Mouse (Mus musculus) liver, embryonic 11.5 days (tissue): ENCODE measurements around the gene Abca4. TPM values are rescaled to one million over a fixed set of nuclear protein-coding genes. Genes with fewer than 3 reads are reported as not detected.
A peak's percentile ranks its signal among the peaks of the same experiment; 100 is the strongest.

Experiments
- ATAC-seq: fragments of 200-750 bp; cut with Nextera tagmentation; replicated peaks from 2 replicates; pipeline ENCODE4 v1.8.0; 2017; ENCODE audit warnings: moderate number of reproducible peaks, mild to moderate bottlenecking, moderate TSS enrichment, moderate library complexity; ENCODE audit not compliant: low FRiP score
- DNase-seq: peaks from one replicate; pipeline ENCODE4 v3.0.0-alpha.2; 2017; ENCODE audit warnings: low spot score
- H3K27ac ChIP-seq: fragments of 300-500 bp; sonication (generic); 2 replicates; pipeline ENCODE4 v1.5.1; 2014; ENCODE audit warnings: mild to moderate bottlenecking, low read depth, low read length, control low read depth
- H3K27me3 ChIP-seq: fragments of 300-500 bp; sonication (generic); replicated peaks from 2 replicates; pipeline ENCODE4 v1.6.1; 2014; ENCODE audit warnings: low read length, mixed read lengths; ENCODE audit not compliant: control insufficient read depth, insufficient read depth
- H3K36me3 ChIP-seq: fragments of 300-500 bp; sonication (generic); 2 replicates; pipeline ENCODE4 v1.6.1; 2014; ENCODE audit warnings: mild to moderate bottlenecking, low read length, moderate library complexity, mixed read lengths; ENCODE audit not compliant: control insufficient read depth, insufficient read depth
- H3K4me1 ChIP-seq: fragments of 300-500 bp; sonication (generic); replicated peaks from 2 replicates; pipeline ENCODE4 v1.6.1; 2014; ENCODE audit warnings: low read length, mixed read lengths; ENCODE audit not compliant: control insufficient read depth, insufficient read depth
- H3K4me2 ChIP-seq: fragments of 300-500 bp; sonication (generic); 2 replicates; pipeline ENCODE4 v1.6.1; 2014; ENCODE audit warnings: mild to moderate bottlenecking, control low read depth, moderate library complexity
- H3K4me3 ChIP-seq: fragments of 300-500 bp; sonication (generic); 2 replicates; pipeline ENCODE4 v1.5.1; 2014; ENCODE audit warnings: low read depth, low read length, control low read depth
- H3K9ac ChIP-seq: fragments of 300-500 bp; sonication (generic); 2 replicates; pipeline ENCODE4 v1.6.1; 2014; ENCODE audit warnings: low read depth, low read length, control low read depth
- H3K9me3 ChIP-seq: fragments of 300-500 bp; sonication (generic); 2 replicates; pipeline ENCODE4 v1.6.1; 2016; ENCODE audit warnings: low read length, inconsistent platforms, mixed read lengths; ENCODE audit not compliant: control insufficient read depth
- WGBS: fragments of 180-500 bp; shearing (Covaris S2); extraction: QIAGEN DNeasy Blood & Tissue Kit; methylation state at CpG from one replicate; pipeline ENCODE4 v1.1.7; 2014; 5-methylcytosine and 5-hydroxymethylcytosine counted together
- polyA plus RNA-seq: library from polyadenylated mRNA; unstranded; fragments of >200 nt; fragmentation: Nextera tagmentation; extraction: Ambion mirVana; gene quantifications from 2 replicates; pipeline ENCODE4 v1.2.1, GENCODE M21; 2014

The Abca4 gene
- polyA plus RNA-seq, 1 experiment from 2014 or later, result 3.2 TPM

DNA sequence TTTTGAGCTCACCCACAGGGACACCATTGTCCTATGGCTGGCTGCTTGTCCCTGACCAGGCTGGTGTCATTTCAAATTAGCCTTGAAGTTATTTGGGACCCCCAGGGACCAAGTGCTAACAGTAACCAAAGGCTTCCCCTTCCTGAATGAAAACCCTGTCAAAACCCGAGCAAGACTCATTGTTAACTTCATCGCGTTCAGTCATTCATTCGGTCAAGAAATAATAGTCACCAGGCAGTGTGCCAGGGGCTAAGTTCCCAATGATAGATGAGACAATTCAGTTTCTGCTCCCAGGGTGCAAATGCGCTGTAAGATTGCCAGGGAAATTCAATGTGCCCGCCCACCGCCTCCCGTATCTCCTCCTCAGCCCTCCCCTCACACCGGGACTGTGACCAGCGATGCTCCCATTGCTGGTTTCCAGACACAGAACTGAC, 2.0 kb downstream of the Abca4 start:
- WGBS, result 48% methylated on average over 10 of the region's 10 CpGs
- Histone ChIP-seq H3K4me1 (peaks cover 17% of the 10 kb centered on the region), H3K27ac (no peak overlapping the region), H3K4me3 (no peak overlapping the region), H3K36me3 (no peaks in the 10 kb centered on the region), H3K9ac (no peak overlapping the region), H3K27me3 (peaks cover 2% of the 10 kb centered on the region; the same call in 1 of the 2 replicates), H3K4me2 (no peak overlapping the region), H3K9me3 (no peaks in the 10 kb centered on the region; the same call in 1 of the 2 replicates)
- DNase-seq (no peak), ATAC-seq (no peak)

DNA sequence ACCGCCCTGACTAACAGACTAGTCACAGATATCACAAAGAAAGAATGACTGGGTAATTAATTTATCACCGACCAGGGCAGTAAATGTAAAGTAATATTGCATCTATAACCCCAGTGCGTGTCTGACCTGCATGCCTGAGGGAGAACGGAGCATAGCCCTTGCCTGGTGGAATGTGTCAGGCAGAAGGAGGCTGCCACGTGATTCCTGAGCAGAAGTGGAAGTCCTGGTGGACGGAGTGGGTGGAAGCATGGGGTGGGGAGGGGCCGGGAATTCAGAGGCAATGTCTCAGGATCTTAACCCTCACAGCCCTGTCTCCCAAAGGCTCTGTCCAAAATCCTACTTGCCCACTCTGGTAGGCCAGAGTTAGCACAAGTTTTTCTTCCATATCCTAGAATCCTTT, 3.2 kb downstream of the Abca4 start:
- Histone ChIP-seq H3K27me3 (peaks cover 2% of the 10 kb centered on the region; the same call in 1 of the 2 replicates), H3K4me3 (no peak overlapping the region), H3K9ac (no peak overlapping the region), H3K4me1 (peaks cover 17% of the 10 kb centered on the region), H3K27ac (no peak overlapping the region), H3K4me2 (no peak overlapping the region), H3K9me3 (no peaks in the 10 kb centered on the region; the same call in 1 of the 2 replicates), H3K36me3 (no peaks in the 10 kb centered on the region)
- WGBS, result 51% methylated on average over 7 of the region's 7 CpGs
- DNase-seq, result no peak
- no peak; the same call in 1 of the 2 replicates for ATAC-seq

DNA sequence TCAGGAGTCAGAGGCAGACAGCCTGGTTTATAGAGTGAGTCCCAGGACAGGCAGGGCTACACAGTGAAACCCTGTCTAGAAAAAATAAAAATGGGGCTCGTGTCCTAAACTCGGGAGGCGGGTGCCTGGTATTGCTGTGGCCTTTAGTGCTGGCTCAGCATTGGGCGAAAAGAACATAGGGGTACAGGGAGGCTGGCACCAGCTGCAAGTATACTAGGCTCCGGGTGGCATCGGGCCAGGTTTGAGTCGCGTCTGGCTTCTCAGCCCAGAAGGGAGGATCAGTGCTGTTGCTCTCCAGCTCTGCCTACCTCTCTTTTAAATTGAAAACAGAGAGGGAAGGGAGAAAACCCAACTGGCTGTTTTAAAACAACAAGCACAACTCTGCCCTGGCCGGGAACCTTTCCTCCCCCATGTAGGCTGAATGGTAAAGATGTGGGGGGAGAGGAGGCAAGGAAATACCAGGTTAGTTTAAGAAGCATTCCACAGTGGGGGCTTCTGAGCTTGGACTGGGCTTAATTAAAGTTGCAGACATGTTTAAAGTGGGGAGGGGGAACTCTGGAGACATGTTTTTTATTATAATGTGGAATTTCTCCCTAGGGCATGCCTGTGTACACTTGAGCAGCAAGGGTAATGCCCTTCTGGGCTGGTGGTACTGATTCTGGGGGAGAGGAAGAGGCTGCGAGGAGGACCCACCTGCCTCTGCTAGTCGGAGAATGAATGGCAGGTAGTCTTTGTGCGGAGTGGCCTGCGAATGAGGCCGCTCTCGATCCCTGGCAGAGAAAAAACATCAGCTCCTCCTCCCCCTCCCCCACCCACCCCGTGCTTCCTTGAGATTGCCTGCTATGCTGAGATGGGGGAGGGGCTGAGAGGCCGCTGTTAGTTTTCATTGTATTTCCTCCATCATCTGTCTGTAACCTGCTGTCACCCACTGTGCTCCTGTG, 3.9 kb downstream of the Abca4 start:
- Histone ChIP-seq H3K9me3 (no peaks in the 10 kb centered on the region; the same call in 1 of the 2 replicates), H3K4me2 (peak overlapping the region; percentile 30; the same call in 1 of the 2 replicates), H3K36me3 (no peaks in the 10 kb centered on the region), H3K9ac (peak overlapping the region; percentile 35; the same call in 1 of the 2 replicates), H3K27me3 (peaks cover 2% of the 10 kb centered on the region; the same call in 1 of the 2 replicates), H3K27ac (peak overlapping the region; percentile 47), H3K4me3 (no peak overlapping the region), H3K4me1 (peaks cover 15% of the 10 kb centered on the region)
- ATAC-seq (peak; percentile 45), DNase-seq (peak; percentile 56)
- WGBS, result 32% methylated on average over 17 of the region's 17 CpGs

DNA sequence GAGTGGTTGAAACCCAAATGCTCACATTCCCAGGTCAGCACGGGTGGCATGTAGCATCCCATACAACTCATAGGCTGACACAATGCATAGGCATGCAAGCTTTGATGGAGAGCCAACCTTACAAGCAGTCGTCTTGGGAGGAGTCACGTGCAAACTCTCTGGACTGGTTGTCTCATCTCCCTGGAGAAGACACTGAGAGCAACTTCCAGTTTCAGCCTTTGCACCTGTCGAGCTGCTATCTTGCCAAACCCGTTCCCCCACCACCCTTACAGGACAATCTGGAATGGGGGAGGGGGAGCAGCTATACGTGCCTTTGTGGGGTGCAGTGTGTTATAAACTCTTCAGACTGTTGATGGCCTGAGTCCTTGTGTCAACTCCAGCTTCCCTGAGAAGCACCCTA, 4.9 kb downstream of the Abca4 start:
- H3K4me1 ChIP-seq, result peaks cover 20% of the 10 kb centered on the region
- H3K36me3 ChIP-seq, result no peaks in the 10 kb centered on the region
- DNase-seq (no peak), ATAC-seq (no peak)
- no peak overlapping the region for H3K9ac ChIP-seq
- WGBS, result 44% methylated on average over 6 of the region's 6 CpGs
- H3K27ac ChIP-seq, result no peak overlapping the region
- no peak overlapping the region for H3K4me3 ChIP-seq
- no peak overlapping the region for H3K4me2 ChIP-seq
- H3K27me3 ChIP-seq, result peaks cover 2% of the 10 kb centered on the region; the same call in 1 of the 2 replicates
- no peaks in the 10 kb centered on the region; the same call in 1 of the 2 replicates for H3K9me3 ChIP-seq

DNA sequence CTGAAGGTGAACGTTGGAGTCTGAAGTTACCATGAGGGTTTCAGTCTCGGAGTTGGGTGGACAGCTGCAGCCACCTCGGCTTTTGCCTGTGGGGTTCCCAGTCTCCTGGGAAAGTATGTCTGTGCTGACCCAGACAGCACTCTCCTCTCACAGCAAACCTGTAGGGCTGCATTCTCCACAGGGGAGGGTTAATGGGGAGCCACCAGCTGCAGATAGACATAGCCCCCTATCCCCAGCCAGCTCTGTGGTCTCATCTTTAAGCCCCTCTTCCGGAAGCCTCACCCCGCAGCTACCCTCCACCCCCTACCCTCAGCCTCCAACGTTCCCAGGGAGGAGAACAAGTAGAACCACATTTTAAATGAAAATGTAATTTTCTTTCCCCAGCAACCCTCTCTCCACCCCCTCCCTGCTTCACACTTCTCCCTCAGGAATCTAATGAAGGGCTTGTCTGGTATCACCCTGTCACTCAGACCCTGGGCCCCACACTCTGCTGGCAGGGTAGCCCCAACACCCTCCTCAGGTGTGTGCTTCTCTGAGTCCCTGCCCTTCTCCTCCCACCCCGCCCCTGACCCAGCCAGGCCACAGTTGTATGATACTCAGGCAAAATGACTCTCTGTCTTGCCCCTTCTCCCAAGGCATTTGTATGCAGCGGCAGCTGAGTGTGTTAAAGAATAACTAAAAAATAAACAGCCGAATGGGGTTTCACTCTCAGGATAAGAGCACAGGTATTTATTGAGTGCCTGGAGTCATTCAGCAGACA, 14.4 kb downstream of the Abca4 start:
- WGBS, result 50% methylated on average over 9 of the region's 9 CpGs
- ATAC-seq, result no peak; the same call in 1 of the 2 replicates

DNA sequence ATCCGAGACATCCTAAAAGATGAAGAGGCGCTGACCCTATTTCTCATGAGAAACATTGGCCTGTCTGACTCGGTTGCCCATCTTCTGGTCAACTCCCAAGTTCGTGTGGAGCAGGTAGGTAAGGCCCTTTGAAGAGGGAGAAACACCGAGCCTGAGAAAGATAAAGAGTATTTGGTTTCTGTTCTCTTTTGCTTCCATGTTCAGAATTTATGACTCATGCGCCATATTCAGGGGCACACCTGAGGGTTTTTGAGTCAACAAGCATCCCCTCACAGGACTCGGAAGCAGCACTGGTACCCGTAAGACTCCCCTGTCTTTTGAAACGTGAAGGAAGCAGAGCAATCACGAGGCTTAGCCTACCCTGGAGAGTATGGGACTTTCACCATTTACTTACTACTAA, 18.3 kb downstream of the Abca4 start:
- Histone ChIP-seq H3K9me3 (no peaks in the 10 kb centered on the region), H3K36me3 (no peaks in the 10 kb centered on the region), H3K27me3 (no peaks in the 10 kb centered on the region), H3K27ac (no peak overlapping the region), H3K9ac (no peak overlapping the region), H3K4me3 (no peak overlapping the region), H3K4me1 (no peaks in the 10 kb centered on the region), H3K4me2 (no peak overlapping the region)
- WGBS, result 82% methylated on average over 10 of the region's 10 CpGs
- ATAC-seq, result no peak
- no peak for DNase-seq

More for the DNA sequence above, 14.4 kb downstream of the Abca4 start:
- Histone ChIP-seq H3K36me3 (no peaks in the 10 kb centered on the region), H3K9me3 (no peaks in the 10 kb centered on the region), H3K9ac (no peak overlapping the region), H3K4me1 (0 out of 2 replicates have a peak, but pooled peaks cover 3% of the 10 kb centered on the region), H3K4me3 (no peak overlapping the region), H3K4me2 (no peak overlapping the region), H3K27ac (no peak overlapping the region), H3K27me3 (no peaks in the 10 kb centered on the region)
- DNase-seq, result no peak

DNA sequence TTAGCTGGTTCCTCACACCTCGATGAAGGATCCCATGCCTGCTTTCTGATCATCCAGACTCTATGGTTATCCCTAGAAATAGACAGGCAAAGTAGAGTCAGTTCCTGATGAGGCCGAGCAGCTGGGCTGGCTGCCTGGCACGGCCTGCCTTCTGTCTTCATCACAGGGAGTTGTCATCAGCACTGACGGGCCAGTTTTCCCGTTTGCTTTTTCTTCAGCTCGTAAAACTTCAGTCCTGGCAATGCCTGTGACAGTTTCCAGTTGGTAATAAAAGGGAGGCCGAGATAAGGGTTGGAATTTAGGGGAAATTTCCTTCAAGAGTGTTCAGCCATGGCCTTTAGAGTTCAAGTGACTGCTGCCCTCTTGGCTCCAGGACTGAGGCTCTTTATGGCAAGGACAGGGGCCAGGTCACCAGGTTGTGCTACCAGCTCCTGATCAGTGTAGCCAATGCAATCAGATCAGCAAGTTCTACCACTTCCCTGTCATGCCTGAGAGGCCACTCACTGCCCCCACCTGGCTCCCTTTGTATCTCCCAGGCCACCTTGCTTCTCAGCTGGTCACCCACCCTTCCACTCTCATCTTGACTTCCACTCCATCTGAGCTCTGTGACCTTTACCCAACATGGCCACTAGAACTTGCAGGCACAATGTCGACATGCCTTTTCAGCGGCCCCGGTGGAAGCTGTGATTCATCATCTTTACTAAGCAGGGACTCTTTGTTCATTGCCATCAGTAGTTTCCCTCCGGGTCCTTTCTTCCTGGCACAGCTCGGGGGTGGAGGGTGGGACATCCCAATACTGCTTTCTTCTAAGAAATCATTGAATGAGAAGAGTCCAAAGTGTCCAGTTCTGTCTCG, 20.5 kb downstream of the Abca4 start:
- no peaks in the 10 kb centered on the region for H3K27me3 ChIP-seq
- 69% methylated on average over 13 of the region's 13 CpGs for WGBS
- DNase-seq (no peak), ATAC-seq (no peak)
- H3K4me1 ChIP-seq, result no peaks in the 10 kb centered on the region
- H3K27ac ChIP-seq, result no peak overlapping the region
- H3K36me3 ChIP-seq, result no peaks in the 10 kb centered on the region
- no peak overlapping the region for H3K4me3 ChIP-seq
- H3K9ac ChIP-seq, result no peak overlapping the region
- no peak overlapping the region for H3K4me2 ChIP-seq
- no peaks in the 10 kb centered on the region for H3K9me3 ChIP-seq

DNA sequence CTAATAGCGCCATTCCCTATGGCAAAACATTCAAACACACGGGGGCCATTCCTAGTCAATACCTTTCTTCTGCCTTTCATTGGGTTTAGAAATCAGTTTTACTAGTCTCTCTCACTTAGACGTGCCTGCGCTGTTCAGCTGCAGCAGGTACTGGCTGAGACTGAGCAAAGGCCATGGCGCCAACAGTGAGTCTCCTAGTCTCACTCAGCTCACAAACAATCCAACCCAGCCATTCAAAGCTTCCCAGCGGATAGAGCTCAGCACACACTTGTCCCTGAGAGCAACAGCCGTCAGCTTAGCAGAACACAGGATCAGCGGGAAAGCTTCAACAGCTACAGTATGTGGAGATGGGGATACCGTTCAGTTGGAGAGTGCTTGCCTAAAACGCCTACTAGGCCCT, 27.5 kb downstream of the Abca4 start:
- Histone ChIP-seq H3K36me3 (no peaks in the 10 kb centered on the region), H3K9ac (no peak overlapping the region), H3K27me3 (no peaks in the 10 kb centered on the region), H3K9me3 (no peaks in the 10 kb centered on the region), H3K4me2 (no peak overlapping the region), H3K4me3 (no peak overlapping the region), H3K4me1 (peaks cover 8% of the 10 kb centered on the region; the same call in 1 of the 2 replicates), H3K27ac (no peak overlapping the region)
- ATAC-seq (peak; percentile 26; the same call in 1 of the 2 replicates), DNase-seq (no peak)
- WGBS, result 78% methylated on average over 10 of the region's 10 CpGs
